Mouse (Mus musculus): Measurements from ENCODE around the gene Tex26.

GRCm38 (mm10) chr5:149412671-149413070 lies 26.8 kb upstream of the Tex26 start:
- TF ChIP-seq CTCF (conservative IDR thresholded peaks at IDR 0.05 in 1 of 2, IDR thresholded peaks at IDR 0.05 in 1 of 2; ENCODE audit: low read depth in 2 of 2, low read length in 2 of 2) (no peak), POLR2A (IDR thresholded peaks at IDR 0.05; ENCODE audit: low read depth, low read length) (no peak), RAD21 (IDR thresholded peaks at IDR 0.05; ENCODE audit: low read depth, low read length) (no peak), KAT2A (IDR thresholded peaks at IDR 0.05; ENCODE audit: insufficient replicate concordance, low read length) (no peak), ZMIZ1 (IDR thresholded peaks at IDR 0.05; ENCODE audit: low read depth, low read length) (no peak), JUND (conservative IDR thresholded peaks at IDR 0.05; ENCODE audit: low read depth, low read length) (no peak), HCFC1 (IDR thresholded peaks at IDR 0.05; ENCODE audit: low read depth, low read length) (no peak), NELFE (IDR thresholded peaks at IDR 0.05; ENCODE audit: low read depth, low read length) (no peak), EP300 (IDR thresholded peaks at IDR 0.05; ENCODE audit: low read length) (no peak), E2F4 (IDR thresholded peaks at IDR 0.05; ENCODE audit: insufficient replicate concordance, low read depth, low read length) (no peak)
